Comparison of ENCODE assay signal across 1 mouse cellular context in the genomic region with DNA sequence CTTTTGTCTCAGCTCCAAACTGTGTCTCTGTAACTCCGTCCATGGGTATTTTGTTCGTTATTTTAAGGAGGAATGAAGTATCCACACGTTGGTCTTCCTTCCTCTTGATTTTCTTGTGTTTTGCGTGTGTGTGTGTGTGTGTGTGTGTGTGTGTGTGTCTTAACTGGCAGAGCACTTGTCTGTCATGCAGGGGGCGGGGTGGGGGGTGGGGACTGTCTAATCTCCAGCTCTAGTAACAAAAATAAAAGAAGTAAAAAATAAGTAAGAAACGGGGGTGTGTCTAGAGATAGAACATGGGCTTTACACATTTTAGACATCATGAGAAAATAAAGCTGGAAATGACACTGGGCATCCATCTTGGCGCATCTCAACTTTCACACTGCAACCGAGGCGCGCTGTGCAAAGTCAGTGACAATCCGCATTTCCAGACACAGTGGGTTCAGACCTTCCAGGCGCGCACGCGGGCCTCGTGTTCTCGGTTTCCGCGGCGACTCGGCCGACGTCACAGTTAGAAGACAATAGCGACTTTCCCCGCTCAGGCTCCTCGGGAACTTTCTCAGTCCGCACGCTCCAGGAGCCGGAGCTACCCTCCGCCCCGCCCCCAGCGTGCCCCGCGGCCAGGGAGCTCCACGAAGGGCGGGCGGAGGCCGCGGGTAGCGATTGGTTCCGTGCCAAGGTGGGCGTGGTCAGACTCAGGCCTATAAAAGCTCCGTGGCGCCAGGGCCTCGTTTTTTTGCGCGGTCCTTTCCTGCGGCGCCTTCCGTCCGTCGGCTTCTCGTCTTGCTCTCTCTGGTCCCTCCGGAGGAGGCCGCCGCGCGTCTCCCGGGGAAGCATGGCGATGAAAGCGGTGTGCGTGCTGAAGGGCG.
TF ChIP-seq lines count a peak whose summit lies in the region.

Sod1 (plus strand) TSS at position 729 of the 866 bp plus-strand sequence.

TF ChIP-seq in MEL, 35 proteins besides CTCF, POLR2A, EP300 and RAD21 (continued from another document):
- TF ChIP-seq ZKSCAN1 (IDR thresholded peaks at IDR 0.05; ENCODE audit: low read depth, low read length) (no peak), MAZ (IDR thresholded peaks at IDR 0.05; ENCODE audit: low read depth, low read length) (peak; percentile 23; the same call in 1 of the 2 replicates)
TF ChIP-seq in MEL: peak in this region for 15.
